Mouse (Mus musculus): ENCODE measurements around the gene Mbd6. TPM values are rescaled to one million over a fixed set of nuclear protein-coding genes. Genes with fewer than 3 reads are reported as not detected.
"Not testable (repeated sequence)": the region's sequence is repeated elsewhere in the genome, so short reads cannot be mapped to it uniquely, and the experiment has no call there.

Gene Mbd6
- polyA plus RNA-seq (2017; shearing (Covaris generic)) = 10 to 100 TPM in 1 of 2 experiments, 1 to 10 TPM in 1; 4.0 to 14.7 TPM

DNA sequence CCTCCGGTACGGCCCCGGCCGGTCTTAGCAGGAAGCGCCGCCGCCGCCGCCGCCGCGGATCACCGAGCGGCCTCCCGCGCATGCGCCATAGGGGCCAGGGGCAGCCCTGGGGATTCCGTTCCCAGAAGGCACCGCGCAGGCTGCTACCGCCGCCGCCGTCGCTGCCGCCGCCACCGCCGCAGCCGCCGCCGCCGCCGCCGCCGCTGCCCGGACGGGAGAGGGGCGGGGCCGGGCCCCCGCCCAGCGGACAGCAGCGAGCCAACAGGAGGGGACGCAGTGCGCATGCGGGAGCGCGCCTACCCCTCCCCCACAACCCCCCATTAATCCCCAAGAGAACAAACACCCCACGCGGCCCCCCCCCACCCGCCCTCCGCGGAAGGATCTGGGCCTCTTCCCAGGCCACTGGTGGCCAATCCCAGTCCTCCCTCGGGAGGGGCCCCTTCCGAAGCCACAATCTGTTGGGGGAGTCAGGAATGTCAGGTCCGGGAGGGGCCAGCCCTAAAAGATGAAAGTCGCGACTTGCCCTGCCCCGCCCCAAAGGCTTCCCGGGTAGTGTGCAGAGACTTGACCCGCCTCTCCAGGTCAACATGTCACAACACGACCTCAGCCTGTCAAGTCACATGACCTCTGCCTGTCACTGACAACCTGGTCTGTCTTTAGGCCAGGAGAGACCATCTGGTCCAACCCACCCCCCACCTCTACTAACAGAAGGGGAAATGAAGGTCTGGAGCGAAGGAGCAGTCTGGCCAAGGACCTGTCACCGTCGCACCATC, at the start of gene Mbd6:
Gene Mbd6, minus strand, starts transcription at position 219 of the 773 bp plus-strand sequence.
- peak; percentile 28 for ATAC-seq

DNA sequence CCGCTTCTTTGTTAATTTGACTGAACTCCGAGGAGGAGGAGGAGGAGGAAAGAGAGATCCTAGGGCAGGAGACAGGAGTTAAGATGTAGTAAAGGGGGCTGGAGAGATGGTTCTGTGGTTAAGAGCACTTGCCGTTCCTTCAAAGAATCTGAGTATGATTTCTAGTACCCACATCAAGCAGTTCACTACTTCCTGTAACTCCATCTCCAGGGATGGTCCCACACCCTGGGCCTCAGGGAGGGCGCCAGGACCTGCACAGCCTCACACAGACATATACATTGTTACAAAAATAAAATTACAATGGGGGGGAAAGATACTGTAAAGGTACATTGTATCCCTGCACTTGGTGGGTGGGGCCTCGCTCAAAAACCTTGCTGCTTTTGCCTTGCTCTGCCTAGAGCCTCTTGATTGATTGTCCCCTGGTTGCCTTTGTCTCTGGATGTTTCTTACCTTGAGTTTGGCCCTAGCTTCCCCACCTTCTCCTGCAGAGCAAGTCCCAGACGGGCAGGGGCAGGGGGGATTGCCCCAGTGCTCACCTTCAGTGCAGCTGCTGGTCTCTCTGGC, 48.8 kb upstream of the Mbd6 start:
- ATAC-seq = peak; percentile 40

DNA sequence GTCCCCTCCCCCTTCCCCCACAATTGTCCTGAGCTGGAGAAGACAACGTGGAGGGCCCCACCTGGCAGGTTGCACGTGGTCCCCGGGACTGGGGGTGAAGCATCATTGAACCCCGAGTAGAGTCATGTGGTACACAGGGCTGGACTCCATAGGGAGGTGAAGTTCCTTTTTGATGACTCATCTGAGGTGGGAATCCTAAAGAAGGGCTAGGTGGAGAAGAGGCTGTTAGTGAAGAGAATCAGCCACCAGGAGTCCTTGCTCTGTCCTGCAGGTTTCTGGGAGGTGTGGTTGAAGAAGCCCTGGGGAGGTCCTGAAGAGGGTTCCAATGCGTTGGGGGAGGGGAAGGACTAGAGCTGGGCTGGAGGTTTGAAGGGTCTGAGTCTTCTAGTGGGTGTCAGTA, 48.1 kb upstream of the Mbd6 start:
- ATAC-seq = no peak

GRCm38 (mm10) chr10:127335271-127335670, 46.5 kb upstream of the Mbd6 start:
- no peak for ATAC-seq

DNA sequence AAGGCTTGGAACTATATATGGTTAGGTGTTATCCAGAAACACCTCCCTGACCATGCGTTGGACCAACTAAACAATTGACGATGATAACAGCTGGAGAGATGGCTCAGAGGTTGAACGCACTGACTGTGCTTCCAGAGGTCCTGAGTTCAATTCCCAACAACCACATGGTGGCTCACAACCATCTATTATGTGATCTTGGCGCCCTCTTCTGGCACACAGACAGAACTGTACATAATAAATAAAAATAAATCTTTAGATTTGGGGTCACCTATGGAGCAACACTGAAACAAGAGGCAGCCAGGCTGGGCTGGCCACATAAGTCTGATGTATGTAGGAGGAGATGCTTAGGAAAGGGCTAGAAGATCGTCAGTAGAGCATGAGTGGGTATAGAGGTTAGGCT, 44.3 kb upstream of the Mbd6 start:
- ATAC-seq = peak; percentile 28

DNA sequence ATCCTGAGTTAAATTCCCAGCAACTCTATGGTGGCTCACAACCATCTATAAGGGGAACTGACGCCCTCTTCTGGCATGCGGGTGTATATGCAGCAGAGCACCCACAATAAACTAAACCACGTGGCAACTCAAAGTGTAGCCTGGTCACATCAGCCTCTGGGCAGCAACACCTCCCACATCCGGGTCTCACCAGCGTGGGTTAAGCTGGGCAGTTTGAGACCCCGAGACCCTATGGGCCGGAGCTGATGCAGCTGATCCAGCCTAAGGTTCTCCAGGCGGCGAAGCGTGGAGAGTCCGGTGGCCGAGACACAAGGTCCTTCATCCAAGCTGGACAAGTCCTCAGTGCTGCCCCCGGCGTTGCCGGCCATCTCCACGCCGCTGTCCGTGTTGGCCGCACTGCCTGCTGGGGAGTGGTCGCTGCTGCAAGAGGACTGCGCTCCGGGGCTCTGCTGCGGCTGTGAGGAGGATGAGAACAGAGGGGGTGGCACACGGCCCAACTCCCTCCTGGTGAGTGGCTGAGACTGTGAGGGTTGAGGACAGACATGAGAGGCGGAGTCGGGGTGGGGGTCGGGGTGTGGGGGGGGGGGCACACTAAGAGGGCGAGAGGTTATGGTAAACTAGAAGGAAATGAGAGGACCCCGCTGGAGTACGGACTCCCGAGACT, 43.5 kb upstream of the Mbd6 start:
- peak; percentile 44 for ATAC-seq

DNA sequence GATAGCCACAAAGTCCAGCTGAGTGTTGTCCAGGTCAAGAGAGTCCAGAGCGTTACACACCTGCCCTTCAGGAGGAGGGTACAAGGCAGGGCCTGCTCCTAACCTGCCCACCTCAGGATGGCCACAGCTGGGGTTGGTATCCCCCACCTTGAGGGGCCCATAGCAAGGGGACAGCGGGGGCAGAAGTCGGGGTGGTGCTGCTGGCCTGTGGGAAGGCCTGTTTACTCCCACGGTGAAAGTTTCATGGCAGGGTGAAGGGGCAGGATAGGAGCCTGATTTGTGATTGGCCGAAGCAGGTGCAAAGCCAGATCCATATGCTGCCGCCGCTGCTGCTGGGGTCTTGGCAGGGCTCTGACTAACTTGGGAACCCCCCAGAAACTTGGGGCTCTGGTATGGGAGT, 41.4 kb upstream of the Mbd6 start:
- ATAC-seq = no peak

DNA sequence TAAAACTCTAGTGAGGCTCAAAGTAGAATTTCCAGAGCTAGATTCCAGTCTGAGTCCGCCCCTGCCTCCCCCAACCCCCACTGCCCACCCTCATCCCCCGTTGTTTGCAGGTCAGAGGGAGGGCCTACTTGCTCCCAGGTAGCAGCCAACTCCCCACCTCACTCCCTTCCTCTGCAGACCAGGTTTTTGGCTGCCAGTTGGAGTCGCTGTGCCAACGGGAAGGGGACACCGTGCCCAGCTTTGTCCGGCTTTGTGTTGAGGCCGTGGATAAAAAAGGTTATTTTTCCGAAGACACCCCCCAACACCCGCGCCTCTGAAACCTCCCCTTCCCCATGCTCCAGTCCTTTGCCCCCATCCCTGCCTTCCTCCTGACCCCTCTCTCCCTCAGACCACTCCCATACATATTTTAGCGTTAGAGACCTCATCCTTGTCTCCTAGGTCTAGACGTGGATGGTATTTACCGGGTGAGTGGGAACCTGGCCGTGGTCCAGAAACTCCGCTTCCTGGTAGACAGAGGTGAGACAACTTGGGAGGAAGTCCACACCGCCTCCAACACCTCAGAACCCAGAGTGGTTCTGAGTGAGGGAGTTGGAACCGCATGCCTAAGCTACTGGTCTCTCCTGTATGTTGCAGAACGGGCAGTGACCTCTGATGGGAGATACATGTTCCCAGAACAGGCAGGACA, 38.8 kb upstream of the Mbd6 start:
- ATAC-seq = no peak

- no peak for ATAC-seq
Observed at GRCm38 (mm10) chr10:127326828-127327227, 38.0 kb upstream of the Mbd6 start.

GRCm38 (mm10) chr10:127326017-127326801, 37.4 kb upstream of the Mbd6 start:
- ATAC-seq = peak; percentile 32

DNA sequence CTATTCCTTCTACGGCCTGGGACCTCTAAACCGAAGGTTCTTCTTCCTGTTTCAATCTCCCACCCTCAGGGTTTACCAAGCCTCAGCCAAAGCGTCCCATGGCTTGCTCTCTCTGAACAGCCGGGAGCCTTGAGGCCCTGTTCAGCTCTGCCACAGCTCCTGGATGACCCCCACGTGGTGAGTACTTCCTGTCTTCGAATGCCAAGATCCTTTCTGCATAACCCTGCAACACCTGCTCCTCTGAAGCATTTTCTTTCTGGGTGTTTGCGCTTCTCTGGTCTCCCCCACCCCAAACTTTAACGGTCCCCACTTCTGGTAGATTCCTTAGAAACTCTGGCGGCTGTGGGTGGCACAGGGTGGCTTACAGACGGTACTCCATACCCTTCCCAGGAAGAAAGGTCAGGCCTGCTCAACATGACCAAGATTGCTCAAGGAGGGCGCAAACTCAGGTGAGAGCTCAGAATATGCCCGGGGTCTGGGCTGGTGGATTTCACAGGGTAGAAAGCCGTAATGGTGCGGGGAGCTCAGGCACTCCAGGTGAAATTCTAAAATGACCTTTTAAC, 36.7 kb upstream of the Mbd6 start:
- peak; percentile 21 for ATAC-seq

DNA sequence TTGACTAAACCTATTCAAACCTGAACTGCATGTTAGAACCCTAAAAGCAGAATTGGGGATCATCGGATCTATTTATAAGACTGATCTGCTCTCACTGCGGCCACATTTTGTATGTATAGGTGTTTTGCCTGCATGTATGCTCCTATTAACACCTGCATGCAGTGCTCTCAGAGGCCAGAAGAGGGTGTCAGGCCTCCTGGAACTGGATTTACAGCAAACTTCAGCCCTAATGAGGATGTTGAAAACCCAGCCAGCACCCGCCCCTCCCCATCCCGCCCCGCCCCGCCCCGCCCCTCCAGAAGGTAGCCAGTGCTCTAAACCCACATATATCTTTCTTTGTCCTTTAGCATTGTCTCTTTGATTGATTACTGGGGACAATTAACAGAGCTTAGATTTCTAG, 35.7 kb upstream of the Mbd6 start:
- peak; percentile 74 for ATAC-seq

GRCm38 (mm10) chr10:127323131-127323855, 34.5 kb upstream of the Mbd6 start:
- ATAC-seq = no peak

- ATAC-seq = no peak
Observed at GRCm38 (mm10) chr10:127322669-127323068, 33.9 kb upstream of the Mbd6 start.

DNA sequence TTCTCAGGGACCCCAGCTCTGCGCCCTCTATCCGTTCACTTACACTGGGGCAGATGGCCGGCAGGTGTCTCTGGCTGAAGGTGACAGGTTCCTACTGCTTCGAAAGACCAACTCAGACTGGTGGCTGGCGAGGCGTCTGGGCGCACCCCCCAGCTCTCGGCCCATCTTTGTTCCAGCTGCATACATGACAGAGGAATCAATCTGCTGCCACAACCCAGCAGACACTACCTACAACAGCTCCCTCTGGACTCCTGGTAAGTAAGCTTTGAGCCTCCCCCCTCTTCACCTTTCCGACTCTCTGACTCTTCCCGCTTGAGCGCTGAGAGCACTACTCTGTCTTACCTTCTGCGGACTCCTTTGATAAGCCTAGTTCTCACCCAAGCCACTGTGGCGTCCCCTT, 33.4 kb upstream of the Mbd6 start:
- no peak for ATAC-seq

DNA sequence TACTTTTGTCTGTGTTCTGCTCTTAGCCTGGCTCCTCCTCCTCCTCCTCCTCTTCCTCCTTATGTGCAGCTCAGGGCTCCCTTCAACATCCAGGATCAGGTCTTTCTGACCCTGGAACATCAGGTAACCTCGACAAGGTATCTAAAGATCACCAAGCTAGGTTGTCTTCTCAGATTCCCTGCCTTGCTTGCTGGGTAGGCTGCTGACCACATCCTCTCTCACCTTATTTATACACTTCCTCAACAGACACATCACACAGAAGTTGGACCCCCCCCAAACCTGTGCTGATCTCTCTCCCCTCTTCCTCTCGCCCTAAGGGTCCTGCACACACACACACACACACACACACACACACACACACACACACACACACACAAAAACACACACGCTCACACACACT, 32.8 kb upstream of the Mbd6 start, which contains the start of gene Arhgap9:
Gene Arhgap9, plus strand, starts transcription at position 344 of the 400 bp plus-strand sequence.
- ATAC-seq = peak; percentile 62

DNA sequence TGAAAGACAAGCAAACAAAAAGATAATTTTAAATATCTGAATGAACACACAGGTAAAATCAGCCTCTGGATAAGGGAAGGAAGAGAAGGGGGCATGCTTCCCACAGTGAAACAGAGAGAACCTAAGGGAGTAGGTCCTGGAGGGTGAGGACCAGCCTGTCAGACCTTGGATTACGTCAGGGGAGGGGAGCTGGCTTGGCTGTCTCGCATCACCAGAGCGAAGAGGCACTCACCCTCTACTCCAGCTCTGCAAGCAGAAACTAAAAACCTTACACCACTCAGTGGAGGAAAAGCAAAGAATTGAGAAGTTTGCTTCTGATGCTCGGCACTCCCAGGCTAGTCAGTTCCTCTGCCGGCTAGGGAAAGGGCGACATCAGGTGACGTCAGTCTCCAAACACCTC, 31.2 kb upstream of the Mbd6 start:
- ATAC-seq = no peak

- no peak for ATAC-seq
Observed at GRCm38 (mm10) chr10:127318009-127318408, 29.2 kb upstream of the Mbd6 start.

- ATAC-seq = no peak
Observed at GRCm38 (mm10) chr10:127317277-127317676, 28.5 kb upstream of the Mbd6 start.

GRCm38 (mm10) chr10:127314950-127315349, 26.1 kb upstream of the Mbd6 start:
- ATAC-seq = not testable (repeated sequence)

DNA sequence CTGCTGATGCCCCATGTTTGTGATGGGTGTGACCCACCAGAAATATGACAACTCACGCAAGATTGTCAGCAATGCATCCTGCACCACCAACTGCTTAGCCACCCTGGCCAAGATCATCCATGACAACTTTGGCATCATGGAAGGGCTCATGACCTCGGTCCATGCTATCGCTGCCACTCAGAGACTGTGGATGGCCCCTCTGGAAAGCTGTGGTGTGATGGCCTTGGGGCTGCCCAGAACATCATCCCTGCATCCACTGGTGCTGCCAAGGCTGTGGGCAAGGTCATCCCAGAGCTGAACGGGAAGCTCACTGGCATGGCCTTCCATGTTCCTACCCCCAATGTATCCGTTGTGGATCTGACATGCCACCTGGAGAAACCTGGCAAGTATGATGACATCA, 24.7 kb upstream of the Mbd6 start:
- not testable (repeated sequence) for ATAC-seq

Data from CD4-positive, CD25-positive, alpha-beta regulatory T cell, adult 4 months (primary cell).